Mouse (Mus musculus): ENCODE measurements around the gene Hk1.

DNA sequence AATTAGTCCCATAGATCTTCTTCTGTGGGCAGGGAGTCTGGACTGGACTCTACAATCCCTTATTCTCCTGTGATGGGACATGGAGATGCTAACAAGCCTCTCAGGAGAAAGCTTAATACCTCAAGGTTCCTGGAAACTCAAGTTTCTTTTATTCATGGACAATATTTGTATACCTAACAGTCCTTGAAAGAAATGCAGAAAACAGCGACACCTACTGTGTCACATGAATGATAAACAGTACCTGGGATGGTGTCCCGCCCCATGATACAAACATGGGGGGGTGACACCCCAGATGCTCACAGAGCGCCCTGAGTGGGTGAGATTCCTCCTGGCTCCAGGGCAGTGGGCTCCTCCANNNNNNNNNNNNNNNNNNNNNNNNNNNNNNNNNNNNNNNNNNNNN is 3.3 kb upstream of the Hk1 start:
- TF ChIP-seq CTCF (IDR thresholded peaks at IDR 0.05; ENCODE audit: extremely low read depth, insufficient read length, insufficient replicate concordance, low read depth, low read length) = no peak
- no peak for TF ChIP-seq POLR2A (IDR thresholded peaks at IDR 0.05; ENCODE audit: low read depth, low read length)

All from small intestine, adult 2 months (tissue).